Mouse (Mus musculus): ENCODE data around the gene Sema3f. TPM values are rescaled to one million over a fixed set of nuclear protein-coding genes. Genes with fewer than 3 reads are reported as not detected.

Sema3f gene
- total RNA-seq, 2 experiments from 2014 or later, result 4.9 to 6.1 TPM

DNA sequence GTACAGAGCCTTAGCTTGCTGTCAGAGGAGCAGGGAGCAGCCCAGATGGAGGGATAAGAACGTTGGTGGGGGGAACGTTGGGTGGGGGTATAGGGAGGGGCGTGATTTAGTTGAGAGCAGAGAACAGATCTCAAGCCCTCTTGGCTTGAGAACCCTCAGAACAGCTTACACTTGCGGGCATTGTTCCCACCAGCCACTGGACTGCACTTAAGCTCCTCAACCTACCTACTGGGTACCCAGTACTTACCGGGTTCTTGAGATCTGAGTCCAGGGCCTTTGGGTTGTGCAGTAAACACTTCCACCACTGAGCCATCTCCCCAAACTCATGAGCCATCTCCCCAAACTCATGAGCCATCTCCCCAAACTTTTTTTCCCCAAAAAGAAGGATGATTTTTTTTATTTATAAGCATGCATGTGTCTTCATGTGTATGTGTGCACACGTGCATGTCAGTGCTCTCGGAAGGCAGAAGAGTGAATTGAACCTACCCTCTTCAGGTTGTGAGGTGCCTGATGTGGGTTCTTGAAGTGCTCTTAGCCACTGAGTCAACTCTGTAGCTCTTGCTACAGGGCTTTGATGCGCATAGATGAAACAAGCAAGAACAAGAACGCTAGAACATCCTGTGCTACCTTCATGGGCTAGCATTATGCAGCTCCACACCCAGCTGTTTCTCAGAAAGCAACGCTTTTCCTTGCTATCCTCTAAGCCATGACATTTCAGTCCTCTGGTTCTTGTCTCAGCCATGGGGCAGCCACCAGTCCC is 8.7 kb upstream of the Sema3f start:
- intact Hi-C loops (cut with DNase I), result no loop called here
- DNase-seq, result no peak

DNA sequence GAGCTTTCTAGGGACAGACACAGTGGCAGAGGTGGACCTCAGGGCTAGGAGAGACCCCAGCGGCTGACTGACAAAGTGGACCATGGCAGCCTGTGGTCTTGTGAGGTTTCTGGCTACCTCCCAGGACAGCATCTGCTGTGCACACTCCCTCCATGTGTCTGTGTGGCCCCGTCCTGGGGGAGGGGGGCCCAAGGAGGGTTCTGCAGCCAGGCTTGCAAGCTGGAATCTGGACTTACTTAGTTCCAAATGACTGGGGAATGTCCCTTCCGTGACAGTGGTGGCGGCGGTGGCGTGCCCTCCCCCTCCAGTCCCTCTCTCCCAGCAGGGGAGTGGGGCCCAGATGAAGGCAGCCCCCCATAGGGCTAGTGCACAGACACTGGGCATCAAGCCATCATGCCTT is 6.7 kb upstream of the Sema3f start:
- intact Hi-C loops (cut with DNase I), result no loop called here
- no peak for DNase-seq

GRCm38 (mm10) chr9:107715632-107716031 is 5.4 kb upstream of the Sema3f start:
- intact Hi-C loops (cut with DNase I), result loop anchor here (2.0 kb wide), 1 partner anchor 21 kb away; no protein-coding TSS in a partner anchor

DNA sequence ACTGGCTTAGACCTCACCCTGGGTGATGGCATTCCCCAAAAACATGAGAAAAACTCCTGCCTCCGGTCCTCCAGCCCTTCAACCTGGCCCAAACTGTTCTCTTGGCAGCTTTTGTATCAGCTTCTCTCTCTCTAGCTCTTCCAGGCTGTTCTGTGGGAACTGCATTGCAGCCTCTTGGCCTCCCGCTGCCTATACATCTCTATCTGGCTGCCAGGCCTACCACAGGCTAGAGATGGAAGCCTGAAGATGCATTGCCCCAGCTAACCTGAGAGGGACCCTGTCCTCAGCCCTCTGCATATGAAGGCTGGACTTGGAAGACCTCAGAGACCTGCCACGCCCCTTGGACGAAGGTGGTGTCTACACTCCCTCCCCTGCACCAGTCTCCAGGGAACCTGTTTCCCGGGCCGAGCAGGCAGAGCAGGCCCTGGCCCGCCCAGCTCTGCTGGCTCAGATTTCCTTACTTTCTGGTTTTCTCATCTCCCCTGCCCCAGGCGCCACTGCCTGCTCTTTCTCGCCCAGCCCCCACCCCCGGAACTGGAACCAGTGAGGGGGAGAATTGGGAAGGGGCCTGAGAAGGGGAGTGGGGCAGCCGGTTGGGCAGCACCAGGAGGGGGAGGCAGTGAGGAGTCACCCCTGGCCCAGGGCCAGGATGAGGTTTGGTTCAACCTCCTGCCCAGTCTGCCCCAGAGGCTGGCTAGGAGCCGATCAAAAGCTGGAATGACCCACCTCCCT is 4.1 kb upstream of the Sema3f start:
- DNase-seq, result peak in 1 of 2 experiments; percentile 53
- intact Hi-C loops (cut with DNase I), result loop anchor here (2.0 kb wide), 1 partner anchor 22 kb away; no protein-coding TSS in a partner anchor

More at GRCm38 (mm10) chr9:107715632-107716031, 5.4 kb upstream of the Sema3f start:
- DNase-seq, result no peak

- DNase-seq, result no peak
- intact Hi-C loops (cut with DNase I), result no loop called here
Measured at GRCm38 (mm10) chr9:107709096-107709696, 1.1 kb downstream of the Sema3f start.

DNA sequence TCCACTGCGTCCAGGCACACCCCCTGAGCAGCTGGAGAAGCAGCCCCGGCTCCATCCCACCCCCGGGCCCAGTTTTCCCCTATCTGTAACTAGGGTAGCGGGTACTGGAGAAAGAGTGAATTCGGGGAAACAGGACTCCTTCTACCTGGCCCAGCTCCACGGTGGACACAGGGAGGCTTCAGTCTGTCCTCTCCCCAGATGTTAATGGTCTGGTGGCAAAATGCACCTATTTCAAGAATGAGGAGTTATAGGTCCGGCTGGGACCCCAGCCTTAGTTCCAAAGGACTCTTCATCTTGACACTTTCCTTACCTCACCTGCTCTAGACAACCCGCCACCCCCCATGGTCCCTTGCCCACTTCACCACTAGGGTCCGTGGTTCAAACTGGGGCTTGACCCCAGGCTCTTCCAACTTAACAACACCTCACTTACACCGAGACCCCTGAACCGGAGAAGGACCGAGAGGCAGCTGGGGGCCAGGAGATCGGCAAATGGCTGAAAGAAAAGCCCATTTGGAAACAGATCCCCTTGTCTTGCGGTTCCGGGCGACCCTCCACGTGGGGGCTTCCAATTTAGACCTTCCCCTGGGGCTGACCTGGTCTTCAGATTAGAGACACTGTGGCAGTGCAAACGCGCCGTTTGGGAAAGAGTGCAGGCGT is 1.7 kb downstream of the Sema3f start:
- intact Hi-C loops (cut with DNase I), result no loop called here
- DNase-seq, result no peak

DNA sequence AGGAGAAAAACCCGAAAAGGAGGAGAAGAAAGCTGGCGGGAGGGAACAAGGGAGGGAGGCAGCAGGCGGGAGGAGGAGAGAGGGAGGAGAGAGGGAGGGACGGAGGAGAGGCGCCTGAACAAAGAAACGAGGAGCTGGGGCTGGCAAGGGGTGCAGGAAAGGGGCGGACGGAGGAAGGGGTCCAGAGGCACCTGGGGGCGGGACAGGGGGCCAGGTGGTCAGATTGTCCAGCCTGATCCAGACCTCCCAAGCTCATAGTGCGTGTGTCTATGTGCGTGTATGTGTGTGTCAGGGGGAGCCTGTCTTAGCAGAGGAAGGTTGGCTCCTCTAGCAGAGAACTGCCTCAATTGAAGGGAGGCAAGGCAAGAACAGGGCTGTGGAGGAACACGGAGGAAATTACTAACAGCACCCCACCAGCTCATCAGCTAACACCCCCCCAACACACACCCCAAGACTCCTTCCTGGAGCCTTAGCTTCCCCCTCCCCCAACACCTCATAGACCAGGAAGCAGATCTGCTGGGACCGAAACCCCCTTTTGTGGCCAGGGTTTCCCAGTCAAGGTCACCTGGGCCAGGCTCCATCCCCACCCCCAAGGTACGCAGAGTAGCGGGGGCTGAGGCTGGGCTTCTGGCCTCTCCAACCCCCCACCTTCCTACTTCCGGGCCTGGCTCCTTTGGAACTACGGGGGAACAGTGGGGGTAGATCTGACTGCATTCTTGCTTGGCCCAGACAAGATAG is 2.4 kb downstream of the Sema3f start:
- intact Hi-C loops (cut with DNase I), result no loop called here
- no peak for DNase-seq

DNA sequence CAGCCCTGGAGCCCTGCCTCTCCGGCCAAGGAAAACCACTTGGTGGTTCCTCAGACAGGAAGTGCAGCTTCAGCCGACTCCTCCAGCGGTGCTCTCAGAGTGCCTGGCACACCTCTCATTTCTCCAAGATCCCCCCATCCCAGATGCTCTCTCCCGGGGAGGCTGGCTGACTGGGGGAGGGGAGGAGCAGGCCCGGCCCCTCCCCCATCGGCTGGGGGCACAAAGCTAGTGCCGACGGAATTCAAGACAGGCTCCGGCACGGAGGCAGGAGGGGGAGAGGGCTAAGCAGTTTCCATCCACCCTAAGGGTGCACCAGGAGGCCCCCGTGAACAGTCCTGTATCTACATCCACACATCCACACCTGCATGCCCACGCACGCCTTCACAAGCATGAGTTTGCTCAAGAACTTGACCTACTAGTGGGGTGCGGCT is 3.5 kb downstream of the Sema3f start:
- intact Hi-C loops (cut with DNase I), result no loop called here
- DNase-seq, result no peak

- DNase-seq, result peak; percentile 60 to 72
- intact Hi-C loops (cut with DNase I), result no loop called here
Measured at GRCm38 (mm10) chr9:107703337-107704122, 6.7 kb downstream of the Sema3f start.

- no peak for DNase-seq
- intact Hi-C loops (cut with DNase I), result no loop called here
Measured at GRCm38 (mm10) chr9:107702606-107703185, 7.6 kb downstream of the Sema3f start.

GRCm38 (mm10) chr9:107701594-107701993 is 8.7 kb downstream of the Sema3f start:
- intact Hi-C loops (cut with DNase I), result no loop called here
- DNase-seq, result peak; percentile 65 to 77

- intact Hi-C loops (cut with DNase I), result no loop called here
- peak in 1 of 2 experiments; percentile 41 for DNase-seq
Measured at GRCm38 (mm10) chr9:107700114-107700571, 10.1 kb downstream of the Sema3f start.

DNA sequence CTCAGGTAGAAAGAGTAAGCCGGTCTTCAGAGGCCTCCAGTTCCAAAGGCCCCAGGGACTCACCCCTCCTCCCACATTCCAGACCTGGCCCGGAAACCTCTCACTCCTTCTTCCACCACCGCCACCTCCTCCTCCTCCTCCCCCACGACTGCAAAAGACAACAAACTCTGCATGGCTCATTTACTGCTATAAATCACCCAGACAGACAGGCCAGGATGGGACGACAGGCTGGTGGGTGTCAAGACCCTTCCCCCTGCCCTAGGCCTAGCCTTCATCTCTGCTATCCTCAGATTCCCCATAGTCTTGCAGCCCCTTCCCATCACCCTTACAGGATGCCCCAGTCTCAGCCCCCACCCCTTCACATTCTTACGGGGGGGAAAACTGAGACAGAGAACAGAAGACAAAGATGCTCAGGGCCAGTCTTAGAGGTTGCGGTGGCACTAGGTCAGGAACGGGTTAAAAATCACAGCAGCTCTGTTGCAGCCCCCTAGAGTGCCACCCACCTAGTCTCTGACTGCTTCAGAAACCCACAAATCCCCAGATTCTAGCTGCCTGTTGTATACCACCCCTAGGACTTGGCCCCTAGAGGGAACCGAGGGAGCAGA is 10.8 kb downstream of the Sema3f start:
- DNase-seq, result no peak
- intact Hi-C loops (cut with DNase I), result no loop called here

- no peak for DNase-seq
- intact Hi-C loops (cut with DNase I), result no loop called here
Measured at GRCm38 (mm10) chr9:107698611-107699190, 11.6 kb downstream of the Sema3f start.

- intact Hi-C loops (cut with DNase I), result no loop called here
- no peak for DNase-seq
Measured at GRCm38 (mm10) chr9:107697811-107698521, 12.3 kb downstream of the Sema3f start.

- intact Hi-C loops (cut with DNase I), result no loop called here
- DNase-seq, result no peak
Measured at GRCm38 (mm10) chr9:107696845-107697610, 13.2 kb downstream of the Sema3f start.

GRCm38 (mm10) chr9:107696106-107696479 is 14.2 kb downstream of the Sema3f start:
- no peak for DNase-seq
- intact Hi-C loops (cut with DNase I), result no loop called here
